Mouse (Mus musculus): ENCODE data around the gene Syngr3.

The Syngr3 gene

GRCm38 (mm10) chr17:24644875-24645721 lies 44.7 kb downstream of the Syngr3 start:
- no peak for DNase-seq (ENCODE audit: extremely low spot score)

- DNase-seq (ENCODE audit: extremely low spot score) = no peak
Measured at GRCm38 (mm10) chr17:24644030-24644715, 45.6 kb downstream of the Syngr3 start.

- DNase-seq (ENCODE audit: extremely low spot score) = no peak
Measured at GRCm38 (mm10) chr17:24642791-24643343, 46.9 kb downstream of the Syngr3 start.

GRCm38 (mm10) chr17:24641944-24642343 lies 47.8 kb downstream of the Syngr3 start:
- DNase-seq (ENCODE audit: extremely low spot score) = no peak

- DNase-seq (ENCODE audit: extremely low spot score) = no peak
Measured at GRCm38 (mm10) chr17:24640581-24640980, 49.2 kb downstream of the Syngr3 start.

- DNase-seq (ENCODE audit: extremely low spot score) = no peak
Measured at GRCm38 (mm10) chr17:24640119-24640518, 49.6 kb downstream of the Syngr3 start.

- DNase-seq (ENCODE audit: extremely low spot score) = no peak
Measured at GRCm38 (mm10) chr17:24639571-24639988, 50.2 kb downstream of the Syngr3 start.

- no peak for DNase-seq (ENCODE audit: extremely low spot score)
Measured at GRCm38 (mm10) chr17:24638840-24639239, 50.9 kb downstream of the Syngr3 start.

- DNase-seq (ENCODE audit: extremely low spot score) = no peak
Measured at GRCm38 (mm10) chr17:24638214-24638613, 51.5 kb downstream of the Syngr3 start.

GRCm38 (mm10) chr17:24636781-24637481 lies 52.8 kb downstream of the Syngr3 start:
- DNase-seq (ENCODE audit: extremely low spot score) = no peak

- no peak for DNase-seq (ENCODE audit: extremely low spot score)
Measured at GRCm38 (mm10) chr17:24635694-24636093, 54.1 kb downstream of the Syngr3 start.
